Mouse (Mus musculus) forebrain, embryonic 16.5 days (tissue): ENCODE data around the gene Ddx20. TPM values are rescaled to one million over a fixed set of nuclear protein-coding genes. Genes with fewer than 3 reads are reported as not detected.

Source experiments
- ATAC-seq: fragments of 200-750 bp; cut with Nextera tagmentation; 2 replicates; pipeline ENCODE4 v1.8.0; 2017; ENCODE audit warnings: mild to moderate bottlenecking, moderate library complexity
- H3K27ac ChIP-seq: fragments of 300-500 bp; sonication (generic); 2 replicates; pipeline ENCODE4 v1.5.1; 2014; ENCODE audit warnings: low read length, control low read depth
- H3K27me3 ChIP-seq: fragments of 300-500 bp; sonication (generic); replicated peaks from 2 replicates; pipeline ENCODE4 v1.6.1; 2014; ENCODE audit warnings: low read length; ENCODE audit not compliant: control insufficient read depth, insufficient read depth
- H3K36me3 ChIP-seq: fragments of 300-500 bp; sonication (generic); 2 replicates; pipeline ENCODE4 v1.6.1; 2014; ENCODE audit not compliant: control insufficient read depth, insufficient read depth
- H3K4me1 ChIP-seq: fragments of 300-500 bp; sonication (generic); replicated peaks from 2 replicates; pipeline ENCODE4 v1.6.1; 2014; ENCODE audit warnings: low read length; ENCODE audit not compliant: control insufficient read depth, insufficient read depth
- H3K4me2 ChIP-seq: fragments of 300-500 bp; sonication (generic); 2 replicates; pipeline ENCODE4 v1.6.1; 2014; ENCODE audit warnings: mild to moderate bottlenecking, low read length, control low read depth
- H3K4me3 ChIP-seq: fragments of 300-500 bp; sonication (generic); replicated peaks from 2 replicates; pipeline ENCODE4 v1.5.1; 2014; ENCODE audit warnings: mild to moderate bottlenecking, low read length, control low read depth
- H3K9ac ChIP-seq: fragments of 300-500 bp; sonication (generic); replicated peaks from 2 replicates; pipeline ENCODE4 v1.6.1; 2014; ENCODE audit warnings: low read depth, low read length, control low read depth
- H3K9me3 ChIP-seq: fragments of 300-500 bp; sonication (generic); 2 replicates; pipeline ENCODE4 v1.6.1; 2016; ENCODE audit warnings: low read length; ENCODE audit not compliant: control insufficient read depth
- WGBS: fragments of 180-500 bp; shearing (Covaris S2); extraction: QIAGEN DNeasy Blood & Tissue Kit; methylation state at CpG from one replicate; pipeline ENCODE4 v1.1.7; 2014; 5-methylcytosine and 5-hydroxymethylcytosine counted together
- polyA plus RNA-seq: library from polyadenylated mRNA; unstranded; fragments of >200 nt; fragmentation: Nextera tagmentation; extraction: Ambion mirVana; gene quantifications from 2 replicates; pipeline ENCODE4 v1.2.1, GENCODE M21; 2015

Ddx20 gene
- polyA plus RNA-seq, 1 experiment from 2014 or later, result 31.6 TPM

DNA sequence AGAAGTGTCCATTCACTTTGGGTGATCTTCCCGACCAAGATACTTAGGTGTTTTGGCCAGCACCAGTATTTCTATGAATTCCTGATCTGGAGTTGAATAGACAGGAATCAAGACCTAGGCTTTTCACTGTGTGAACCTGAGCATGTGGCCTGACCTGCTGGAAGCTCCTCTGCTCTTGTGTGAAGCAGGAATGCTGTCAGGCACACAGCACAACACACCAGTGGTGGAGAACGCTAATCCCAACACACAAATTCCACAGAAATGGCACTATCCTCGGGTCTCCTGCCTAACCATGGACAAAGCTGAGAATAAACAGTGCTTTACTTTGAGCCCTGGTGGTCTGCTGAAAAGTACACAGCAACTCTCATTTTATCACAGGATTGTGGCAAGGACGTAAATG, 33.1 kb upstream of the Ddx20 start:
- no peak overlapping the region for H3K4me2 ChIP-seq
- H3K36me3 ChIP-seq, result no peaks in the 10 kb centered on the region
- H3K9me3 ChIP-seq, result no peaks in the 10 kb centered on the region
- H3K4me1 ChIP-seq, result peaks cover 3% of the 10 kb centered on the region; the same call in 1 of the 2 replicates
- no peak for ATAC-seq
- H3K27me3 ChIP-seq, result no peaks in the 10 kb centered on the region
- no peak overlapping the region for H3K4me3 ChIP-seq
- no peak overlapping the region for H3K9ac ChIP-seq
- WGBS, result 83% methylated on average over 4 of the region's 4 CpGs
- H3K27ac ChIP-seq, result no peak overlapping the region

DNA sequence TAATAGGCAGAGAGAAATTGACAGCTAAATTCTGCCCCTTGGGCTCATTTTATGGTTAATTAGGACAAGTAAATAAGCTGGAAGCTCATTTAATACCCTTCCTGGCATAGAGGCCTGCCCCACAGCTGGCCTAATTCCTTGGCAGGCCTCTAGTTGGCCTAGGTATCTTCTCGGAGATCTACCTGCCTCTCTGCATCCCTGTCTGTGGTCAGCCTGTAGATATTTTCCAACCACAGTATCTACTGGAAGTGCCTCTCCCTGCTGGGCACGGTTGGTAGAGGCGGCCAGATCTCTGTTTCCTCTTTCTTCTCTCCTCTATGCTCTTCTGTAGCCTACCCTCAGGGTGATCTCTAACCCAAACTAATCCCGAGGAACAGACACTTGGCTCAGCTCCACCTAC, 32.6 kb upstream of the Ddx20 start:
- no peak overlapping the region for H3K27ac ChIP-seq
- H3K9ac ChIP-seq, result no peak overlapping the region
- no peak overlapping the region for H3K4me2 ChIP-seq
- no peaks in the 10 kb centered on the region for H3K27me3 ChIP-seq
- no peak for ATAC-seq
- no peaks in the 10 kb centered on the region for H3K36me3 ChIP-seq
- peaks cover 3% of the 10 kb centered on the region; the same call in 1 of the 2 replicates for H3K4me1 ChIP-seq
- H3K4me3 ChIP-seq, result no peak overlapping the region
- WGBS, result 61% methylated on average over 4 of the region's 4 CpGs
- no peaks in the 10 kb centered on the region for H3K9me3 ChIP-seq

DNA sequence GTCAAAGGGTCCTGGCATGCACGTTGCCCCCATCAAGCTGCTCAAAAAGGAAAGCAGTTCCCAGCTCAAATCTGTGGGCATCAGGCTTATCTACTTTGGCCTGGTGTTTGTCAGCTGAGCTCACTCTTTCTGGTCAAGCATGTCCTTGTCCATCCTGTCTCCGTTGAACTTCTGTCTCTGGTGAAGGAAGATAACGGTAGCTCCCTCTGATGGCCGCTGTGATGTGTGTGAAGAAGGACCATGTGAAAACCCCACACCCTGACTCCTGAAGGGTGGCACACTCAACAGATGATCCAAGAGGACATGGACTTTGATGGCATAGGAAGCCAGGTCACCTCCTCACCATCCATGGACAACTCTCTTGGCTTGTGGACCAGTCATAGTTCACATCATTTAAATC, 31.4 kb upstream of the Ddx20 start:
- H3K27me3 ChIP-seq, result no peaks in the 10 kb centered on the region
- no peak overlapping the region for H3K9ac ChIP-seq
- H3K4me3 ChIP-seq, result no peak overlapping the region
- H3K9me3 ChIP-seq, result no peaks in the 10 kb centered on the region
- no peak overlapping the region for H3K27ac ChIP-seq
- peaks cover 9% of the 10 kb centered on the region for H3K4me1 ChIP-seq
- H3K4me2 ChIP-seq, result no peak overlapping the region
- no peaks in the 10 kb centered on the region for H3K36me3 ChIP-seq
- no peak for ATAC-seq
- WGBS, result 58% methylated on average over 4 of the region's 4 CpGs

GRCm38 (mm10) chr3:105717856-105718555, 30.6 kb upstream of the Ddx20 start:
- ATAC-seq, result peak; percentile 63
- H3K4me3 ChIP-seq, result no peak overlapping the region
- no peak overlapping the region for H3K9ac ChIP-seq
- H3K4me1 ChIP-seq, result peaks cover 9% of the 10 kb centered on the region
- WGBS, result 63% methylated on average over 11 of the region's 11 CpGs
- H3K27me3 ChIP-seq, result no peaks in the 10 kb centered on the region
- no peak overlapping the region for H3K4me2 ChIP-seq
- no peak overlapping the region for H3K27ac ChIP-seq
- H3K9me3 ChIP-seq, result no peaks in the 10 kb centered on the region
- H3K36me3 ChIP-seq, result no peaks in the 10 kb centered on the region

DNA sequence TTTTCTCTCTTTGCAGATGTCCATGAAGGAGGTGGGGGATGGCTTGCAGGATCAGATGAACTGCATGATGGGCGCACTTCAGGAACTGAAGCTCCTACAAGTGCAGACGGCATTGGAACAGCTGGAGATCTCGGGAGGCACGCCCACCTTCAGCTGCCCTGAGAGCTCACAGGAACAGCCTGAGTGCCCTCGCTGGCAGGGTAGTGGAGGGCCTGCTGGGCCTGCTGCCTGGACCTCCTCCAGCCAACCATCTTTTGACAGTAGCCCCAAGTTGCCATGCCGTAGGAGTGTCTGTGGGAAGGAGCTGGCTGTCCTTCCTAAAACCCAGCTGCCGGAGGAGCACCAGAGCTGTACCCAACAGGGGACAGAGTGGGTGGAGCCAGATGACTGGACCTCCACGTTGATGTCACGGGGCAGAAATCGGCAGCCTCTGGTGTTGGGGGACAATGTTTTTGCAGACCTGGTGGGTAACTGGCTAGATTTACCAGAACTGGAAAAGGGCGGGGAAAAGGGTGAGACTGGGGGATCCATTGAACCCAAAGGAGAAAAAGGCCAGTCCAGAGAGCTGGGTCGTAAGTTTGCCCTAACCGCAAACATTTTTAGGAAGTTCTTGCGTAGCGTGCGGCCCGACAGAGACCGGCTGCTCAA, 29.1 kb upstream of the Ddx20 start:
- H3K27ac ChIP-seq, result no peak overlapping the region
- H3K27me3 ChIP-seq, result no peaks in the 10 kb centered on the region
- 66% methylated on average over 18 of the region's 18 CpGs for WGBS

GRCm38 (mm10) chr3:105714820-105715167, 27.4 kb upstream of the Ddx20 start:
- Histone ChIP-seq H3K27ac (no peak overlapping the region), H3K4me2 (no peak overlapping the region), H3K4me1 (peaks cover 12% of the 10 kb centered on the region), H3K36me3 (no peaks in the 10 kb centered on the region), H3K9ac (no peak overlapping the region), H3K4me3 (no peak overlapping the region), H3K9me3 (no peaks in the 10 kb centered on the region), H3K27me3 (no peaks in the 10 kb centered on the region)
- ATAC-seq, result no peak

More for the DNA sequence above, 29.1 kb upstream of the Ddx20 start:
- Histone ChIP-seq H3K4me3 (no peak overlapping the region), H3K36me3 (no peaks in the 10 kb centered on the region), H3K9me3 (no peaks in the 10 kb centered on the region), H3K4me1 (peaks cover 9% of the 10 kb centered on the region), H3K9ac (no peak overlapping the region), H3K4me2 (no peak overlapping the region)
- ATAC-seq, result no peak

DNA sequence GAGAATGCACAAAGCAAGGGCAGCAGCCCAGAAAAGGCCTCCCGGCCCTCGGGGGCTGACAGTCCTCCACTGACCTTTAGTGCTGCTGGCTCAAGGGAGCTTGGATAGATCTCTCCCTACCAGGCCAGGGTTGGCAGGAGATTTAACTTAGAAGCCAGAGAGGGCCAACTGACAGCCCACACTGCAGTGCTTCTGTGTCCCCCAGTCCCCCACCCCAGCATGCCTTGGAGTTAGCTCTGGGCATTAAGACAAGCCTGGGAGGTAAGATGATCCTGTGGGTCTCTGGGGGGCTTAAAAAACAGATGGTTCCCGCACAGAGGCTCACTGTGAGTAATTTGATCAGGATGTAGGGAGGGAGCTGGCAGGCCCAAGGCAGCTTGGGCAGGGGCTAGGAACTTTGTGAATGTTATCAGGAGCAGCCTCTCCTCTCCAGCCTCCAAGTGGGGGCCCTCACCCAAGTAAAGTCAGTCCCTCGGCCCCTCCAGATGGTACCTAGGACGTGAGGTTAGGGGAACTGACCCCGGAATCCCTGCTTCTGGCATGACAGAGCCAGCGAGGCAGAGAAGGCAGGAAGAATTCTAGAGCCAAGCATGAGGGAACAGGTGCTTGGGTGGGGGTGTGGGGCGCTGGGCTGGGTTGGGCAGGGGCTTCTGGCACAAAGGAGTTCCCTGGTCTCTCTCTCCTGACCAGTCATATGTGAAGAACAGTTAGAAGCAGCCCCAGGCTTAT, 26.9 kb upstream of the Ddx20 start:
- H3K4me1 ChIP-seq, result peaks cover 12% of the 10 kb centered on the region
- no peak overlapping the region for H3K4me3 ChIP-seq
- H3K27ac ChIP-seq, result no peak overlapping the region
- no peak for ATAC-seq
- 16% methylated on average over 8 of the region's 8 CpGs for WGBS
- H3K9me3 ChIP-seq, result no peaks in the 10 kb centered on the region
- H3K9ac ChIP-seq, result no peak overlapping the region
- no peak overlapping the region for H3K4me2 ChIP-seq
- H3K27me3 ChIP-seq, result no peaks in the 10 kb centered on the region
- no peaks in the 10 kb centered on the region for H3K36me3 ChIP-seq

DNA sequence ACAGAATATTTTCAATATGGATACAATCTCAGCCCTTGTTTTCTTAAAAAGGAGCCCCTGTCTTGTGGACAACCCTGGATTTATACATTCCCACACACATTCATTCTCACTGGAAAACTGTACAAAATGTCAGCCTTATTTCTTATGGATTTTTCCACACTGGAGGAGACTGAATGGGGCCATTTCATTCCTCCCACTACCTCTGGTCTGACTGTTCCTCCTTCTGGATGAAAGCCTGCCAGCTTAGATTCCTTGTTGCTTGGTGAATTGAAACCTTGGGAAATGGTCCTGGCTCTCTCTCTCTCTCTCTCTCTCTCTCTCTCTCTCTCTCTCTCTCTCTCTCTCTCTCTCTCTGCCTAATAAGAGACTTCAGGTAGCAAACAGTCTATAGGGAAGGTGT, 25.5 kb upstream of the Ddx20 start:
- Histone ChIP-seq H3K27me3 (no peaks in the 10 kb centered on the region), H3K4me1 (peaks cover 9% of the 10 kb centered on the region; the same call in 1 of the 2 replicates), H3K27ac (no peak overlapping the region), H3K9me3 (no peaks in the 10 kb centered on the region), H3K4me3 (no peak overlapping the region), H3K9ac (no peak overlapping the region), H3K36me3 (no peaks in the 10 kb centered on the region), H3K4me2 (no peak overlapping the region)
- ATAC-seq, result no peak

GRCm38 (mm10) chr3:105711741-105712140, 24.4 kb upstream of the Ddx20 start:
- 71% methylated on average over 7 of the region's 7 CpGs for WGBS
- H3K9ac ChIP-seq, result no peak overlapping the region
- no peak overlapping the region for H3K27ac ChIP-seq
- peaks cover 9% of the 10 kb centered on the region; the same call in 1 of the 2 replicates for H3K4me1 ChIP-seq
- no peak overlapping the region for H3K4me3 ChIP-seq
- no peaks in the 10 kb centered on the region for H3K27me3 ChIP-seq
- H3K4me2 ChIP-seq, result no peak overlapping the region
- H3K36me3 ChIP-seq, result no peaks in the 10 kb centered on the region
- no peaks in the 10 kb centered on the region for H3K9me3 ChIP-seq
- ATAC-seq, result no peak
